In genomic region chr7:70165501-70165900, GRCm38 (mm10) we compare ENCODE assay signal across 15 mouse cellular contexts.
"Had no signal": no experiment of that assay in that cellular context is flagged by ENCODE, and none has a peak within 500 bp of the region (broad histone marks: within the 10 kb centered on the region; RNA-seq: fewer than 3 reads in every experiment).

No protein-coding gene starts in this region.

- H3K9ac ChIP-seq: limb, embryonic 12.5 days; limb, embryonic 15.5 days; liver, embryonic 14.5 days; liver, postnatal 0 days; lung, embryonic 14.5 days had no signal

- H3K36me3 ChIP-seq: limb, embryonic 12.5 days; limb, embryonic 15.5 days had no signal

- H3K4me3 ChIP-seq: limb, embryonic 12.5 days; limb, embryonic 15.5 days had no signal

- H3K27me3 ChIP-seq: limb, embryonic 12.5 days; limb, embryonic 15.5 days had no signal

- DNase-seq: kidney, adult 18-20 months; kidney, adult 9 months; kidney, postnatal 14 days; kidney, postnatal 4 days; left cerebral cortex, postnatal 4 days; liver, postnatal 0 days; thymus, adult 18-20 months; thymus, postnatal 36 days had no signal

- ATAC-seq: liver, postnatal 0 days; lung, postnatal 0 days had no signal

- H3K4me1 ChIP-seq: limb, embryonic 12.5 days; limb, embryonic 15.5 days had no signal

- H3K4me2 ChIP-seq: limb, embryonic 12.5 days; limb, embryonic 15.5 days; liver, embryonic 11.5 days; lung, embryonic 14.5 days had no signal

- H3K9me3 ChIP-seq: limb, embryonic 12.5 days; limb, embryonic 15.5 days had no signal

- H3K27ac ChIP-seq: limb, embryonic 12.5 days; limb, embryonic 15.5 days; liver, embryonic 14.5 days; macrophage had no signal
